Mouse (Mus musculus) granulocyte monocyte progenitor cell, adult 5-6 weeks (primary cell): ENCODE measurements around the gene Pik3cd. TPM values are rescaled to one million over a fixed set of nuclear protein-coding genes. Genes with fewer than 3 reads are reported as not detected.

Source experiments
- ATAC-seq: replicated peaks from 2 replicates; pipeline ENCODE4 v1.8.0; 2016; ENCODE audit warnings: mild to moderate bottlenecking, moderate TSS enrichment, inconsistent platforms; ENCODE audit not compliant: poor library complexity, severe bottlenecking
- total RNA-seq, 2 experiments: library from RNA; stranded (forward) in 1 of 2; stranded (reverse) in 1 of 2; fragments of 200-712, 200-1000 nt in 1 of 2; fragments of >200 nt in 1 of 2; fragmentation: Nextera tagmentation in 1 of 2; gene quantifications; 2 replicates each; pipeline ENCODE4 v1.2.3; 2014 to 2017

The Pik3cd gene
- total RNA-seq, 2 experiments from 2014 or later, result 80.4 to 81.6 TPM

GRCm38 (mm10) chr4:149725661-149726350 is 23.4 kb upstream of the Pik3cd start:
- peak; percentile 60 for ATAC-seq

GRCm38 (mm10) chr4:149724916-149725470 is 22.6 kb upstream of the Pik3cd start:
- ATAC-seq, result no peak

GRCm38 (mm10) chr4:149723855-149724731 is 21.7 kb upstream of the Pik3cd start:
- no peak for ATAC-seq

- ATAC-seq, result no peak
These were observed 20.6 kb upstream of the Pik3cd start for GRCm38 (mm10) chr4:149723021-149723390.

- ATAC-seq, result no peak
These were observed 20.0 kb upstream of the Pik3cd start for GRCm38 (mm10) chr4:149722104-149723020.

GRCm38 (mm10) chr4:149721163-149721562 is 18.8 kb upstream of the Pik3cd start:
- no peak for ATAC-seq

GRCm38 (mm10) chr4:149719686-149720085 is 17.3 kb upstream of the Pik3cd start:
- ATAC-seq, result peak; percentile 44

GRCm38 (mm10) chr4:149714542-149714941 is 12.2 kb upstream of the Pik3cd start:
- no peak for ATAC-seq

- ATAC-seq, result peak; percentile 63
These were observed 9.6 kb upstream of the Pik3cd start for GRCm38 (mm10) chr4:149711955-149712354.

GRCm38 (mm10) chr4:149711485-149711884 is 9.1 kb upstream of the Pik3cd start:
- ATAC-seq, result no peak

- ATAC-seq, result peak; percentile 95
These were observed 8.1 kb upstream of the Pik3cd start for GRCm38 (mm10) chr4:149710510-149710909.

GRCm38 (mm10) chr4:149705941-149706340 is 3.6 kb upstream of the Pik3cd start:
- ATAC-seq, result no peak

GRCm38 (mm10) chr4:149705298-149705697 is 2.9 kb upstream of the Pik3cd start:
- ATAC-seq, result 0 out of 2 replicates have a peak, but pooled peaks have one; percentile 7

GRCm38 (mm10) chr4:149701426-149702209 is 753 bp downstream of the Pik3cd start:
- peak; percentile 14; the same call in 1 of the 2 replicates for ATAC-seq

GRCm38 (mm10) chr4:149699953-149700352 is 2.4 kb downstream of the Pik3cd start:
- ATAC-seq, result no peak

GRCm38 (mm10) chr4:149698197-149698821 is 4.1 kb downstream of the Pik3cd start:
- peak; percentile 31 for ATAC-seq

GRCm38 (mm10) chr4:149697506-149698196 is 4.7 kb downstream of the Pik3cd start:
- ATAC-seq, result peak; percentile 38
